ENCODE assay signal across 5 mouse cellular contexts in the genomic region with DNA sequence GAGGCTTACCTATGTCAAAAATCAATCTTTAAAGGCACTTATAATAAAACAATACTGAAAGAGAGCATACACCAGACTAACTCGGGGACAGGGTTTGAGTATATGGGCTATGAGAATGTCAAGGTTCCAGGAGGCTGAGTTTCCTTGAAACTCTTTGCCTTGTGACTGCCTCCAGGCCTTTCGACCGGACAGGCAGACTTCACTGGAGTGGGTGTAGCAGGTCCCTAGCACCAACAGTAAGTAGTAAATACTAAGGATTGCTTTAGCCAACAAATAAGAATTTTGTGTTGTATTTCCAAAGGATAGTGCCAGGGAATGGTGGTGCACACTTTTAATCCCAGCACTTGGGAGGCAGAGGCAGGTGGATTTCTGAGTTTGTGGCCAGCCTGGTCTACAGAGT. TPM values are rescaled to one million over a fixed set of nuclear protein-coding genes. Genes with fewer than 3 reads are reported as not detected.
"Had no signal": no experiment of that assay in that cellular context is flagged by ENCODE, and none has a peak within 500 bp of the region (broad histone marks: within the 10 kb centered on the region; RNA-seq: fewer than 3 reads in every experiment).

No protein-coding gene starts in this region.

RNA-seq across cellular contexts. Expression of gene Zfp493, which starts 19.7 kb away (rescaled TPM):
- total RNA-seq: monocyte, adult 5-6 weeks had no signal

RNA-seq across cellular contexts. Expression of gene Gm10037, which starts 31.8 kb away (rescaled TPM):
- total RNA-seq: megakaryocyte, adult 5-6 weeks; megakaryocyte-erythroid progenitor cell, adult 5-6 weeks; monocyte, adult 5-6 weeks had no signal
- polyA plus RNA-seq: liver, embryonic 16.5 days; myocyte had no signal
